Mouse (Mus musculus) heart, adult 2 months (tissue): ENCODE results near the gene Cadm3.

ENCODE experiments used
- CTCF ChIP-seq: fragments of 200-600 bp; IDR thresholded peaks from 2 replicates; pipeline ENCODE4 v1.8.1; 2022; ENCODE audit warnings: antibody characterized with exemption, mild to moderate bottlenecking, moderate library complexity
- POLR2A ChIP-seq: fragments of 200-500 bp; IDR thresholded peaks from 2 replicates; pipeline ENCODE4 v1.6.1; 2011; ENCODE audit warnings: mild to moderate bottlenecking, low read depth, low read length, control low read depth; ENCODE audit not compliant: insufficient read depth

DNA sequence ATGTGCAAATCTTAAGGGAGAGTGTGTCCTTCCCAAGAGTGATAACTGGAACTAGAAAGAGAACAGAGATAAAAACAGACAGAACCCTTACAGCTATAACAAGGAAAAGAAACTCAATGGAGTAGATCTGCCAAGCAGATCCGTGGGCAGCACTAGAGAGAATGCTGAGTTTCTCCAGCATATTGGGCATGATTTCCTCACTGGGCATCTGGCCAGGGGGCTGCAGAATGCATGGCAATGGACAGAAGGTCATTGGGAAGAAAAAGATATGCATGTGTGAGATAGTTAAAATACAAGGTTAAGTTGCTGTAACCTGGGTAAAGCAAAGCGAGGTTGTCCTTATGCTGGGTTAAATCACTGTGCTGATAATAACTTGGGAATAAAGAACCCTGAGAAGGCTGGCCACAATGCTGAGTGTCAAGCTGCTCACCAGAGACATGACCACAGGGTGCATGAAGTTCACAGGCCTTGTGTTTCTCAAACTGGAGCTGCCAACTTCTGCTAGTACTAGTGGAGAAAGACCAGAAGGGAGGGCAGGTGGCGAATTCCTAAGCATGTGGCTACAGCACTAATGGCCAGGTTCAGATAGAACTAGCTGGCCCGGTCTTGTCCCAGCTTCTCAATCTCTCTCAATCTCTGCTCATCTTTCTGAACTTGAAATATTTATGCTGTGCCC is 3.2 kb downstream of the Cadm3 start:
- TF ChIP-seq CTCF: no peak
- TF ChIP-seq POLR2A: no peak
